Mouse (Mus musculus): ENCODE measurements at regions not wholly inside any gene's neighbourhood (a gene's known extent, or its start where the extent isn't known, plus 50 kb on each side); places are given as distances from the start of the nearest gene placed in this dataset.
"Not testable (repeated sequence)": the region's sequence is repeated elsewhere in the genome, so short reads cannot be mapped to it uniquely, and the experiment has no call there.

DNA sequence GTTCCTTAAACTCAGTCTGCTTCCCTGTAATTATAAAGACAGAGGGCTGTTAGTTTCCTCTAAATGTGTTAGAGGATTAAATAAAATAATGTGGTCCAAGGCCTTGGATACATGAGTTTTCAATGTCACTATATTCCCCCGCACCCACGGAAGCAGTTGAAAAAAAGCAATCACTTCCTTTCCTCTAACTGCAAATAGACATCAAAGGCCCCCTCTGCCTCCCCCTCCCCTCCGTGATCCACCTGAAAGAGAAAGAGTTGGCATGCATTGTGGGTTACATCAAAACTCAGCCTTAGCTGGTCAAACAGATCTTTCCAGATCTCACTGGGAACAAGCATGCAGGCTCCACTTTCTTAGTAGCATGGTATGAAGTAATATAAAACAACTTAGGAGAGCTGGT lies 479.2 kb downstream of the Tns1 start:
- DNase-seq (ENCODE audit: low spot score in 2 of 2): no peak

DNA sequence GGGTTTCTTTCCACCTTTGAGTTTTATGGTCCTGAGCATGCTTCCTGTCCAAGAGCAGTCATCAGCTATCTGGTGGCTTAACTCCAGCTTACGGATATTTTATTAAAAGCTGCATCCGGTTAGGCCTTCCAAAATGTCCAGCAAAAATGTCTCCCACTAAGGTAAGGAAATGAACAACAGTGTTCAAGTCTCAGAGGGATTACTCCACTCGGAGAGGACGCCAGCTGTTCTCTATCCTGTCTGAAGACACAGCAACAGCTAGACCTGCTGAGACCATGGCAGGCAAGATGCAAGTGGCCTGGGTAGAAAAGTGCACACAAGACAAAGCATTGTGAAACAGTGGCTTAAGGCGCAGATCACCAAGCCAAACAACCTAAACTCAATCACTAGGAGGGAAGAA lies 479.9 kb downstream of the Tns1 start:
- no peak for DNase-seq (ENCODE audit: low spot score in 2 of 2)

DNA sequence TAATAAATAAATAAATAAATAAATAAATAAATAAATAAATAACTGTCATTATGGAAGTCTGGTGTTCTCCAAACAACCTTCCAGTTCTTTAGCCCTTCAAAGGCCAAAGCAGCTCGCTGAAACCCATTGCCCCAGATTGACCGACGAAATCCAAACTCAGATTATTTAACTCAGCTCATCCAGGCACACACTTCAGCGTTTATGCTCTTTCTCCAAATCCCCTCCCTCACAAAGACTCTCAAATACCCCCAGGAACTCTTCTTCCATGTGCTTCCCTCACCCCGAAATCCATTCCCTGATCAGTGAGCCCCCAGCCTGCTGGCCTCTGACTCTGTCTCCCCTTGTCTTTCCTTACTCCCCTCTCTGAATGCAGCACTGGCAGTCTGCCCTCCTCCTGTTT lies 480.8 kb downstream of the Tns1 start:
- no peak for DNase-seq (ENCODE audit: low spot score in 2 of 2)

DNA sequence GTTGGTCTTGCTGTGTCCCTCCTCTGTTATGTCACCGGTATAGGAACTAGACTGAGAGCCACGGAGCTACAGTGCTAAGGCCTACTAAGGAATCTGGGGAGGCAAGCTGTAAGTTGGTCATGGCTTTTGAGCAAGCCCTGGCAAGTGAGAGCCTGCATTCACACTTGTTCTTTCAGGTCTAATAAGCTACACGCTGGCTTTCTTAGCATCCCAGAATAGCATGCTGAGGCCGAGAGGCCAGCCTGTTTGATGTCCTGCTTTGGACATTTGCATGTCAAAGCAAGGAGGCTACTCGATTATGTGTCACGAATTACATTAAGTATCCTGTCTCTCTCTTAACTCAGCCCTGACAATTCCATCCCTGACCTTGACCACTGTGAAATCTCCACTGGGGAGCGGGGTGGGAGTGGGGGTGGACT lies 481.5 kb downstream of the Tns1 start:
- no peak for DNase-seq (ENCODE audit: low spot score in 2 of 2)

DNA sequence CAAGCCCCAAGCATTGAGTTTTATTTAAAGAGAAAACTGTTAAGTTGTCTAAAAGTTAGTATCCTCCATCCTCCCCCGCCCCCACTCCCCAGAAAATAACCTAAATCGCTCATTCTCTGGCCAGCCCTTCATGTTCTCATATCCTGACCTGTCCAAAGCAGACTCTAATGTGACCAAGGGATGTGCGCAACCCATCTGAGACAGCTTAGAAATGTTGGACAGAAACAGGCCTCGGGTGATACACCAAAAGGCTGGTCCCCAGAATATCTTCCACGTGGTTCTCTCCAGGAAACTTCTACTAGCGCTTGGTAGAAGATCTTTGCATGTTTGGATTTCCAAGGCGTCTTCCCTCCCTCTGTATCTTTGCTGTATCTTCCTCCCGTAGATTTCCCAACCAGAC lies 482.8 kb downstream of the Tns1 start:
- no peak for DNase-seq (ENCODE audit: low spot score in 2 of 2)

DNA sequence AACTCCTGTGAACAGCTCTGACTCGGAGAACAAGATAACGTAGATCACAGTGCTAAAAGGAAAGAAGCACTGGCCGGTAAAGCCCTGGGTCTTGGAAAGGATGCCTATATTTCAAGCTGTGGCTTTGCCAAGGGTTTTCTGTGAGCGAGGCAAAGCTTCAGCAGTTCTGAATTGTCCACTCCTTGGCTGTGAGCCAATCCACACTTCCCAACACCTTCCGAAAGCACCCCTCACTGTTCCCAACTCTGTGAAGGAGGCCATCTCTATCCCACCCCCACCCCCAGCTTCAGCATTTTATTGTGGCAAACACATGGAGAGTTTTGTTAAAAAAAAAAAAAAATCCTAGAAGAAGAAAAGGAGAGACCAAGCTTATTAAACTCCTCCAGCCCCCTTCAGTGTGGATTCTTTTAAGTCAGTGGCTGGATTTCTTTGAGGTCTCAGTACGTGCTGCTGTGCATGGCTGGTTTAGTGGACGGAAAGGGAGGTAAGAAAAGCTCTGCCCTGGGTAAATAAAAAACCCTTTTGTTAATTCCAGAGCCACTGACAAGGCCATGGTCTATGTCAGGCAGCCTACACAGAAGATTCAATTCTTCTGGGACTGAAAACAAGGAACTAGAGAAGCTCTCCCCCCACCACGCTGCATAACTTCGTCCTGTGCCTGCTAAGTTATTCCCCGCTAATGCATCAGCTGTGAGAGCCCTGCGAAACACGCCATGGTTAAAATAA lies 483.4 kb downstream of the Tns1 start:
- DNase-seq (ENCODE audit: low spot score in 2 of 2): no peak

DNA sequence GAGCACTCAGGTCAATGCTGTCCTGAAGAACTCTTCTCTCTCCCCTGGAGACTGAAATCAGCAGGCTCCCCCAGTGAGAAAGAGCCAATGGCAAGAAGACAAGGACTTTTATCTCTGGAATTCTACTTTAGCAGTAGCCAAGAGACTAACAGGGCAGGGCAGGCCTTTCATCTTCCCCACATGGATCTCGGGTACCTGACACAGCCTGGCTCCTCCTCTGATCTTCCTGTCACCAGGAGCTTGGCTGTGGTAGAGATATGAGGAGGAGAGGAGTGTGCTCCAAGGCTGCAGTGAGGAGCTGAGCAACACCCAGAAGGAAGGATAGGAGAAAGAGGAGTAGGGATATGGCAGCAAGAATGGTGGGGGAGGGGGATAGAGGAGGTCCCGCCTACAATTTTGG lies 488.5 kb downstream of the Tns1 start:
- DNase-seq (ENCODE audit: low spot score in 2 of 2): no peak

DNA sequence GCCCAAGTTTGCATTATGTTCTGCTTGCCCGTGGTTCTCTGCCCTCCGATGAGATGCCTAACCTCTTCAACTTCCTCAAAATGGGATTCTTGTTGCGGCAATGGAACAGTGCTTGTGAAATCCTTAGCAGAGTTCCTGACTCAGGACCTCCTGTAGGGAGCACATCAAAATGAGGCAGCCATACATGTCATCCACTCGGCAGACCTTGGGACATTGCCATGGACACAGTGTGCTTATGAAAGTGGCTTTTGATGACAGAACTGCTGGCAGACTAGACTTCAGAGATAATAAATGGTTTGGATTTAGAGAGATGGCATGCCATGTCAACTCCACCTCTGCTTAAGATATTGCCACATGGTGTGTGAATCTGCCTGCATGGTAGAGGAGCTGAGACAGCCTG lies 489.4 kb downstream of the Tns1 start:
- DNase-seq (ENCODE audit: low spot score in 2 of 2): no peak

DNA sequence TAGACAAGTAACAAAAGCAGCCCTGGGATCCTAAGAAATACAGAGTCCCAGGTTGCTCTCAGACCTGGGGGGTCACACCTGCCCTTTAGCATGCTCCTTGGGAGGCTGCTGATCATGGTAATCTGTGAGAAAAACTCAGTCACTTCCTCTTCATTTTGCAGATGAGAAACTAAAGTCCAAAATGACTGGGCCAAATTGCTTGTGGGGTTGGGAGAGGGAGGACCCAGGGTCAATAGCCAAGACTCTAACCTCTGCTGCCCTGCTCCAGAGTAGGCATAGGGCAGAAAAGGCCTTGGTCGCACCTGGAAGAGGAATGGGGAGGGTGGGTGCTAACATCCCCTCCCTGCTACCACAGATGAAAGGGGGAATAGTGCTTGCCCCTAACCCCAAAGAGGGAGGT lies 491.2 kb downstream of the Tns1 start:
- DNase-seq (ENCODE audit: low spot score in 2 of 2): no peak

DNA sequence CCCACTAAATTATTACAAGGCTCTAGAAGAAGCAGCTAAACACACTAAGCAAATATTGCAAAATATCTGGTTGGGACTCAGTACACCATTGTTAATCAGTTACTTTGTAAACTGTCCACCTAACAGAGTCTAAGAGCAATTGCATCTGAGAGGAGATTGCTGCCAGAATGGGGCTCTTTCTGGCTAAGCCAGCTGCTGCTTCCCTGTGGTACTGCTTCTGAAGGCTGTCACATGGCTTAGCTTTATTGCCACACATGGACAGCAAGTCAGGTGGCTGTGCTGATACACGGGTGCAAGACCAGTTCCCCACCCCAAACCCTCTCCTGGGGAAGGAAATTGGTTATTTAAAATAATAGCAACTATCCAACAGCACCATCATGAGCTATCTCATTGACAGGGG lies 493.9 kb downstream of the Tns1 start:
- DNase-seq (ENCODE audit: low spot score in 2 of 2): no peak

DNA sequence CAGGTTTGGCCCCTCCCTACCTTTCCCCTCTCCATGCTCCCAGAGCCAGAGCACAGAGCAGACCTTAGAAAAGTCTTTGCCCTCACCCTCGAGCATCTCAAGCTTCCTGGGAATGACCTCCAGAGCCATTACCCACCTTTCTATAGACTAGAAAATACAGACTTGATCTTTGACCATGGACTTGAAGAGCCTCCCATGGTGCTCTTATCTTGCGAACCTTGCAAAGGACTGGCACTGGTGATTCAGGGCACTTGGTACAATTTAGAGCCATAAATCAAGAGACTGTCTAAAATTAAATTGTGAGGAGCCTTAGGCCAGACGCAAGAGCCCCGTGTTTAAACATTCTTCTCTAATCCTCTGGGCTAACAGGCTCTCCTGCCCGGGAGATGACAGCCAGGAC lies 498.9 kb downstream of the Tns1 start:
- no peak for DNase-seq (ENCODE audit: low spot score in 2 of 2)

DNA sequence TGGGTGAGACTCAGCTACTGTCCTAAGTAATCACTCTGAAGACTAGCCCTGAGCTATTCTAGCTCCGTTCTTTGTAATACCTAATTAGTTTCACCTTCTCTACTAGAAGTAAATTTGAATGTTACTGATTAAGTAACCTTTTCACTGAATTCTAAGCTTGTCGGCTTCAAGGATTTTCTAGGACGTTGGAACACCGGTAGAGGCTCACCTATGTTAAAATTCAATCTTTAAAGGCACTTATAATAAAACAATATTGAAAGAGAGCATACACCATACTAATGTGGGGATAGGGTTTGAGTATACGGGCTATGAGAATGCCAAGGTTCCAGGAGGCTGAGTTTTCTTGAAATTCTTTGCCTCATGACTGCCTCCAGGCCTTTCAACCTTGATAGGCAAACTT lies 503.1 kb downstream of the Tns1 start:
- DNase-seq (ENCODE audit: low spot score in 2 of 2): not testable (repeated sequence)

DNA sequence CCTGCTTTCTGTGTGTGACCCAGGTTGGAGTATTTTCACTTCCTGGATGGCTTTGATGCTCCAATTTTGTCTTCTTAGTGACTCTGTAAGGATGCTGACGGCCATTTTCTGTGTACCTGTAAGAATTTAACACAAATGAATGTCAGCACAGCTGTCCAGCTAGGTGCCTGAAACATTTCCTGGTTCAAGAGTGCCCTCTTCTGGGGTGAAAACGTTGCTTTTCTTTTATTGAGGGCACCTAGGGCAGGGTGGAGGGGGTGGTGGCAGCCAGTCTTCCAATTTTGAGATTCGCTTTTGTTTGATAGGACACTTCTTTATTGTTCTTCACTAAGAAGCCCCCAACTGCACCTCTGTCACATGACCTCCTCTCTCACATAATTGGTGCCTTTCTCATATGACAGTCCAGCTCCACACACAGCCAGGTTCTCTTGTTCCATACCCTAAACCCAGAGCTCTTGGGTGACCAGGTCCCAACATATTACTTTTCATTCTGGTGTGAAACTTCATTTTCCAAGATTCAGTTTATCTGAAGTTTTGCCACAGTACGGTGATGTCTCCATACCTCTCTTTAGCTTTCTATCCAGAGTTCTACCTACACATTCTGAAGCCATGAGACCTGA lies 505.6 kb downstream of the Tns1 start:
- DNase-seq (ENCODE audit: low spot score in 2 of 2): no peak

DNA sequence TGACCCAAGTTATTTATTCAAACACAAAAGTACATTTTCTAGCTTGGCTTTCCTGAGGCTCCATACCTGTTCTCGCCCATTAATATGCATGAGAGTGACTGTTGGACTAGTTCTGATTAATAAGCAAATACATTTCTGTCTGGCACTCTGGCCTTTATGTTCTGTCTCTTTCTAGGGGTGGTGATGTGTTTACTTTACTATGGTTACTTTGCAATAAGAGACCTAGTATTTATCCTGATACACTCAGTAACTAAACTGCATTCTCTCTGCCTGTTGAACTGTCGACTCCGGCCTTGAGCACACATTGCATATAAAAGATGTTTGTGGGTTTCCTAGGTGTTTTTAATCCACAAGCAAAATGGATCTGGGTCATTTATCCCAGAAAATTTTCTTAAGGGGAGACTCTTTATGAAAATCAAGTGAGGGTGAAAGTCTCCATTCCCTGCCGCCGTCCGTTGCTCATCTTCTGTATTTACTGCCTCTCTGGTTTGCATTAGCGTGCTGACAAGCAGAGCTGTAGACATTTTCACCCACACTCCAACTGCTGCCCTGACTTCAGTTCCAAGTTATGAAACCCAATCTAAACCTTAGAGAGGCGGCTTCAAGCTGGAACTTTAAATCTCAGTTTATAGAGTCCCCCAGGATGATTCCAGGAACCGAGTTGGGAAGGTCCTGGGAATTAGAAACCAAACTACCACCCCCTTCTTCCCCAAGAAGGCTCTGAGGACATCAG lies 530.4 kb downstream of the Tns1 start:
- DNase-seq (ENCODE audit: low spot score in 2 of 2): no peak

DNA sequence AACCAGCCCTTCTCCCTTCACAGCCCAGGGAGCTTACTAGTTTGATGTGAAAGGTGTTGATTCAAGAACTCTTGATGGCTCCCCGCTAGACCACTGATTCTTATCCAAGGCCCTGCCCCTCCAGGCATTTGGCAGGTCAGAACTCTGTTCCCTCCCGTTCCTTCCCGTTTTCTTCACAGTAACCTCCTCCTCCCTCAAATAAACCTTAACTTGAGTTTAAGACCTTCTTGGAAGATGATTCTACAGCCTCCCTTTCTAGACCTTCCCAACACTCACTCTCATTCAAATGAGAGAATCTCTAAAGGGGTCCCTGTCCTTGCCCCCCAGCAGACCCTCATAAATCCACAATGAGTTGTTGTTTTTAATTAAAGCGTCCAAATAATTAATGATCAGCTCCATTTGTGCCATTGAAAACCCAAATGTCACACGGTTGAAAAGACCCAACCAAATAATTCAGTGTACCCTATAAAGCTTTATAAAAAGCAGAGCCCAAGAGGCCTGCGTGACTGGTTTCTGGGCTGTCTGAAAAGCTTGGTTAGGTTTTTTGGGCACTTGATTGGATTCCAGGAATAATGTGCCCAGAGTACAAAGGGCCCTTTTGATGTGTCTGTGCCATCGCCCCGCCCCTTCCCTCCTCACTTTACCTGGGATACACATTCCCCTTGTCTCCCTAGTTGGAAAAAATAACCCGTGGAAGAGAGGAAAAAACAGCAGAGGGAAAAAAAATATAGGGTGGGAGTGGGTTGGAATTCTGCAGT lies 532.7 kb downstream of the Tns1 start:
- DNase-seq (ENCODE audit: low spot score in 2 of 2): no peak

DNA sequence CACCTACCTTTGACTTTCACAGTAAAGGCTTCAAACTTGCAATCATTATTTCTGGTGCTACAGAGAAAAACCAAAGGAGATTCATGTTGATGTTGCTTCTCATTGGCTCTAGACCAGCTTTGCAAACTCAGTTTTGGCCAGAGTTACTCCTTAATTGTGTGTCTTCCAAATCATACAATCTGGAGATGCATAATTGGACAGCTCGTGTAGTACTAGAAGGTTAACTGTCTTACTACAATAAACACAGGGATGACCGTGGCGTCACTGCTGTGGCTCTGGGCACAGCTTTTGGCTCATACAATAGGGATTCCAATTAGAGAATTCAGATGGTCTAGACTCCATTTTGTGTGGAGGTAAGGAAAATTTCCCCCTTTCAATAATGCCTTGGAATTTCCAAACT lies 544.6 kb downstream of the Tns1 start:
- no peak for DNase-seq (ENCODE audit: low spot score in 2 of 2)

DNA sequence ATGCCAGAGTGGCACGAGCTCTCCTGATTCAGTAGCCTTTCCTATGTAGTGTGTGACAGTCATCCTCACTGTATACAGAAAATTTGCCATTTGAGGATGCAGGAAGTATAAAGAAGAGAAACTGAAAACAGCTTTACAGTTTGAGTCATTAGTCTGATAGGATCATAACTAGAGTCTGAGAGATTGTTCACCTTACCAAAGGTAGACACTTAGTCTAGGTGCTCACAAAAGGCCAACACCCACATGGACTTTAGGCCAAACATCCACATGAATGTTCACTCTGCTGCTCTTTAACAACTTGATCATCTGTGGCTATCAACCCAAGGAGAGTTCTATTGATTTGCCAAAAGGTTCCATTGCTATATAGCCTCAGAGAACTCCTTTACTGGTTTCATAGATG lies 547.2 kb downstream of the Tns1 start:
- DNase-seq (ENCODE audit: low spot score in 2 of 2): no peak

DNA sequence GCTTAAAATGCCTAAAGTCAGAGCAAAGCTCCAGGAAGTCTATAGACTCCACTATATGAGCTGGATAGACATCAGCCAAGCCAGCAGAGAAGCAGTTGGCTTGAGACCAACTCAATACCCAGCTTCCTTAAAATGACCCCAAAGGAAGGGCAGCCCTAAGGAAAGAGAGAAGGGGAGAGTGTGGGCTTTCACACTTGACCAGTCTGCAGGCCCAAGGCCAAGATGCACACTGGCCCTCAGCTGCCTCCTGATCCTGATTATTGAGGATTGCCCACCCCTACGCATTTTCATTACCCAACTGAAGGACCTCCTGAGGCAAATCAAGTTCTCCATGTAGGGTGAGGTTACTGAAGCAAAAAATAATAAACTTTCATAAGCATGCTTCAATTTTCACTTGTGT lies 548.6 kb downstream of the Tns1 start:
- no peak for DNase-seq (ENCODE audit: low spot score in 2 of 2)

DNA sequence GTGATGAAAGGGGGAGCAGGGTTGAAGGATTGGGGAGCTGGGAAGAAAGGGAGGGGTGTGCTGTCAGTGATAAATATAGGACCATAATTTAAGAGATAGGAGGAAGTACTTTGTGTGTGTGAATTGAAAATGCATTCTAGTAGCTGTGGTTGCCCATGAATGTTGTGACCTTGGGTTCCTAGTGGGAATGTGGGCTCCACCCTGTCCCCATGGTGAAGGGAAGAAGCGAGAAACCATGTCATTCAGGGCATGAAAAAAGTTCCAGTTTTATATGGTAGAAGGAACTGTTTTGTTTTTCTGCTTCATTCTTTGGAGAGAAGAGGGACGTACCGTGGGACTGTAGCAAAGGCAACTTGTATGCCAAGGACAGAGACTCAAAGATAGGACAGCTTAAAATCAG lies 553.3 kb downstream of the Tns1 start:
- DNase-seq (ENCODE audit: low spot score in 2 of 2): no peak

DNA sequence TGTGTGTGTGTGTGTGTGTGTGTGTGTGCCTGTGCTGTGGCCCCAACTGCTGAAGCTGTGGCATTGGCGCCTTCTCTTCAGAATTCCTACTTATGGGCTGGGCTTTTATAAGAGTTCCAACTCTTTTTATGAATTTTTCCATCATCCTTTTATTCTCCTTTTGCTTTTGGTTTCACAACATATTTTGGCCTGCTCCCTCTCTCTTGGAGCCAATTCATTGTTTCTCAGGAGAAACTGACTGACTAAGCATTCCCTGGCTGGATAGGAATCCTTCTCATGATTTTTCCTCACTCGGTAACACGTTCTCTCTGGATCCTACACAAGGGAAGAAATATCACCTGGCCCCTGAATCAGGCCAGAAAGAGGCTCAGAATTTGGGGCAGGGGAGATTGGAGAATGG lies 551.1 kb upstream of the Tnp1 start:
- peak in 1 of 2 experiments; percentile 9 for DNase-seq (ENCODE audit: low spot score in 2 of 2)

DNA sequence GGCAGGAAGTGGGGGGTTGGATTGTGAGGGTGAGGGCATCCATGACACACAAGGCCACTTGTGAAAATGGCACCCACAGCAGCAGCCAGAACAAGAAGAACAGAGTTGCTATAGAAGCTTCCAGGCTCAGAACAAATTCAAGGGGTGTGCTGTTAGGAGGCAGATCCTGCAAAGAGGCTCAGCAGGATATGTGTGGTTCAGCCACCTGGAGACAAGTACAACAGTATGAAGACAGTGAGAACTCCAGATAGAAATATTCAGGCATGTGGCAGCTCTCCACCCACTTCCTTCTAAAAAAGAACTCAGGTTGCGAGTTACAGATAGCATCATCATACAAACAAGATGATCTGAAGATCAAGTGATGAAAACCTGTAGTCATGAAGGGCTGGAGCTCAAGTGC lies 544.9 kb upstream of the Tnp1 start:
- no peak for DNase-seq (ENCODE audit: low spot score in 2 of 2)

DNA sequence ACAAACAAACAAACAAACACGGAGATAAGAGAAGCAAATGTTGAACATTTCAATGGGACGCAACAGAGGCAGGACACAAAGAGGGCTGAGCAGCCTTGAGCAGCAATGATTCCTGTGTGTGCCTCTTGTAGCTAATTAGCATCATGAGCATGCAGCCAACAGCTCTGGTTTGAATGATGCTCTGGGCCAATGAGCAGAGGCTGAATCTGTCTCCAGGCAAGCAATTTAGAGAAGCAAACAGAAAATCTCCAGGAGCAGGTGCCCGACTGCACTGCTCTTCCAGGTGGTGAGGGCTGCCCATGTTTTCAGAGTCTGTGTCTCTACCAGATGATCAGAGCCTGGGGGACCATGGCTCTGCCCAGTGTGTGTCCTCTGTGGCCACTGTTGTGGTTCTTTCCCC lies 532.2 kb upstream of the Tnp1 start:
- no peak for DNase-seq (ENCODE audit: low spot score in 2 of 2)

Data from gastrocnemius, adult 8-10 months (tissue).